Mouse (Mus musculus) E14TG2a.4 (cell line): ENCODE data around the gene Ndufb4.

Experiments used
- H3K27me3 ChIP-seq: 2 replicates; pipeline ENCODE4 v1.6.1; 2014; ENCODE audit warnings: low read length, control low read depth; ENCODE audit not compliant: insufficient read depth
- H3K36me3 ChIP-seq: 2 replicates; pipeline ENCODE4 v1.6.1; 2014; ENCODE audit warnings: low read length, control low read depth; ENCODE audit not compliant: insufficient read depth
- H3K4me1 ChIP-seq: replicated peaks from 2 replicates; pipeline ENCODE4 v1.6.1; 2014; ENCODE audit warnings: low read depth, low read length, control low read depth
- H3K4me3 ChIP-seq: replicated peaks from 2 replicates; pipeline ENCODE4 v1.5.1; 2014; ENCODE audit warnings: mild to moderate bottlenecking, low read length
- H3K9me3 ChIP-seq: 2 replicates; pipeline ENCODE4 v1.6.1; 2014; ENCODE audit warnings: low read length, control low read depth
- CTCF ChIP-seq: conservative IDR thresholded peaks from 2 replicates; pipeline ENCODE4 v1.5.1; 2014; ENCODE audit warnings: low read length
- NANOG ChIP-seq: IDR thresholded peaks from 2 replicates; pipeline ENCODE4 v1.6.1; 2014; ENCODE audit warnings: borderline replicate concordance, low read length, mixed read lengths
- POU5F1 ChIP-seq: IDR thresholded peaks from 2 replicates; pipeline ENCODE4 v1.6.1; 2014; ENCODE audit warnings: low read length, borderline replicate concordance

The Ndufb4 gene

DNA sequence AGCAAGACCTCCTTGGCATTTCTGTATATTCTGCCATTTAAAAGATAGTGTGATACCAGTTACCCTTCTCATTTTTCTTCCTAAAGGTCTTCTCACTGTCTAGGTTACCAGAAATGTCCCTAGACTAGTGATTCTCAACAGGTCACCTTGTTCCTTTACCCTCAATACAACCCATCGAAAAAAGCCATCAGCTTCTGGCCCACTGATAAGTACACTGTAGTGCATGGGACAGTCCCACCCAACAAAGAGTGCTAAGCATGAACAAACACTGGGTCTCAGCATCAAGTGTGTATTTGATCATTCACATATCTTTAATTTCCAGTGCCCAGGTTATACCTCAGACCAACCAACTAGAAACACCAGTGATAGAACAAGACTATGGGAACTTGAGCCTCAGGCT, 19.2 kb downstream of the Ndufb4 start:
- H3K4me3 ChIP-seq: no peak overlapping the region
- TF ChIP-seq NANOG: no peak
- TF ChIP-seq CTCF: no peak
- no peak for TF ChIP-seq POU5F1
- no peaks in the 10 kb centered on the region for H3K36me3 ChIP-seq
- no peaks in the 10 kb centered on the region for H3K9me3 ChIP-seq
- 0 out of 2 replicates have a peak, but pooled peaks cover 5% of the 10 kb centered on the region for H3K4me1 ChIP-seq
- H3K27me3 ChIP-seq: peaks cover 9% of the 10 kb centered on the region

DNA sequence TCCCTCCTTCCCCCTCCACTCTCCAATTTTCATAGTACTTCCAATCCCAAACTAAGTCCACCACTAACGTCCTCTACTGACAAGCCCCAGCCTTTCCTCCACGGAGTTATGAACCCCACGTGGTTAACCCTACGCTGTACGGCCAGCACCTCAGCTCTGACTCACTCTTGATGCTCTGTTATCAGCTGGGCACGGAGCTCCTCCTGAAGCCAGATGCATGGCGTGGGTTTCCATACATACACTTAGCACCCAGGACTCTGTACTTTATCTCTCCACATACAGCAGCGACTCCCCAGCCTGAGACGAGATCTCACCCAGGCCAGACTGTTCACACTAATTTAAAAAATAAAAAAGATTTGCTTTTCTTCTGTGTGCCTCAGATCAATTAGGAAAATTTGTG, 19.7 kb downstream of the Ndufb4 start:
- Histone ChIP-seq H3K4me1 (0 out of 2 replicates have a peak, but pooled peaks cover 5% of the 10 kb centered on the region), H3K4me3 (no peak overlapping the region), H3K27me3 (peaks cover 4% of the 10 kb centered on the region), H3K9me3 (no peaks in the 10 kb centered on the region), H3K36me3 (no peaks in the 10 kb centered on the region)
- no peak for TF ChIP-seq NANOG
- no peak for TF ChIP-seq POU5F1
- TF ChIP-seq CTCF: no peak

DNA sequence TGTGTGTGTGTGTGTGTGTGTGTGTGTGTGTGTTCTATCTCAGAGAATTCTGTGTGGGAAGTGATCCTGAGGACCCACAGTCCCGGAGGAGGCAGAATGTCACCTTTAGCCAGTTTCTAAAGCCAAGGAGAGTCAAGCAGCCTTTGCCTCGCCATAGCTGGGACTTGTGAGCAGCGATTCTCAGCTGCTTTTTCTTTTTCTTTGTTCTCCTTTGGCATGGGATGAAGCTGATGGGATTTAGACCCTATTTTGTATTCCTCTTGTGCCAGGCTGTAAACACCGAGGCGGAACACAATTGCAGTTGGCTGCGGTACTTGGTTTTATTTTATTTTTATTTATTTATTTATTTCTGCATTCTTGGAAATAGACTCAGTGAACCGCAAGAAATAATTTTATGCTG, 25.2 kb downstream of the Ndufb4 start:
- TF ChIP-seq CTCF: no peak
- TF ChIP-seq NANOG: no peak
- TF ChIP-seq POU5F1: no peak
- H3K9me3 ChIP-seq: peaks cover 6% of the 10 kb centered on the region; the same call in 1 of the 2 replicates
- no peaks in the 10 kb centered on the region for H3K36me3 ChIP-seq
- H3K27me3 ChIP-seq: peaks cover 4% of the 10 kb centered on the region
- no peak overlapping the region for H3K4me3 ChIP-seq
- 0 out of 2 replicates have a peak, but pooled peaks cover under 1% of the 10 kb centered on the region for H3K4me1 ChIP-seq

DNA sequence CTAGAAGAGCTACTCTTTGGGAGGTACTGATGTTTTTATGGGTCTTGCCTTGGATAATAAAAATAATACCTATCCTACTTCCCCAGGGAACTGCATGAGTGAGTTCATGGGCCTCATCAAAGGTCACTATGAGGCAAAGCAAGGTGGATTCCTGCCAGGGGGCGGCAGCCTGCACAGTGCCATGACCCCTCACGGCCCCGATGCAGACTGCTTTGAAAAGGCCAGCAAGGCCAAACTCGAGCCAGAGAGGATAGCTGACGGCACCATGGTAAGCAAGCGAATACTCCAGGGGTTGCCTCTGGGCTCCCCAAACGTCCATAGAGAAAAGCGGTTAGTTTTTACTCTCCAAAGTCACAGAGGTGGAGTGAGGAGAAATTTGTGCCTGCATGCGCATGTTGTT, 25.9 kb downstream of the Ndufb4 start:
- no peaks in the 10 kb centered on the region for H3K4me1 ChIP-seq
- H3K9me3 ChIP-seq: peaks cover 6% of the 10 kb centered on the region; the same call in 1 of the 2 replicates
- H3K27me3 ChIP-seq: no peaks in the 10 kb centered on the region
- TF ChIP-seq NANOG (no peak), POU5F1 (no peak), CTCF (no peak)
- H3K4me3 ChIP-seq: no peak overlapping the region
- H3K36me3 ChIP-seq: no peaks in the 10 kb centered on the region

DNA sequence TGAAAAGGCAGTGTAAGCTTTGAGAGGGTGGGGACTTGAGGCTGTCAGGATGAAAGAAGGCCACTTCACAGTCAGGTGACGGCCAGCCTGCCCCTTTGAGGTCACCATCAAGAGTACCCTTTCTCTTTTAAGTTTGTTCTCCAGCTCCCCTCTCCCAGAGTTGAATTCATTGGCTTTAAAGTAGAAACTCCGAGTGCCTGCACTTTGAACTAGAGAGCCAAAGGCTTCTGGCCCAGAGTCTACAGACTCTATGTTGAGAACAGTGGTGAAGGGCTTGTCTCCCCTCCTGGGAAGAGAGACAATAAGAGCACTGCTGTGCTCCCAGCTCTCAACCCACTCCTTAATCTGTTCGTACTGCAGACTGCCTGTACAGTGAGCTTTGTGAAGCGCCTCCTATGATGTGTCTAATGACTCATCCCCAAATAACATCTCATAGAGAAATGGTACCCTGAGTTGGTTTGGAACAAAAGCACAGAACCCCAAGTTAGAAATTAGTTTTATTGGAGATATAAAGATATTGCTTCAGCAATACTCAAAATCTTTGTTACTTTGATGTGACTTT, 27.8 kb downstream of the Ndufb4 start:
- no peak overlapping the region for H3K4me3 ChIP-seq
- H3K27me3 ChIP-seq: no peaks in the 10 kb centered on the region
- H3K36me3 ChIP-seq: no peaks in the 10 kb centered on the region
- no peaks in the 10 kb centered on the region for H3K4me1 ChIP-seq
- peaks cover 6% of the 10 kb centered on the region; the same call in 1 of the 2 replicates for H3K9me3 ChIP-seq
- no peak for TF ChIP-seq NANOG
- TF ChIP-seq CTCF: no peak
- no peak for TF ChIP-seq POU5F1

DNA sequence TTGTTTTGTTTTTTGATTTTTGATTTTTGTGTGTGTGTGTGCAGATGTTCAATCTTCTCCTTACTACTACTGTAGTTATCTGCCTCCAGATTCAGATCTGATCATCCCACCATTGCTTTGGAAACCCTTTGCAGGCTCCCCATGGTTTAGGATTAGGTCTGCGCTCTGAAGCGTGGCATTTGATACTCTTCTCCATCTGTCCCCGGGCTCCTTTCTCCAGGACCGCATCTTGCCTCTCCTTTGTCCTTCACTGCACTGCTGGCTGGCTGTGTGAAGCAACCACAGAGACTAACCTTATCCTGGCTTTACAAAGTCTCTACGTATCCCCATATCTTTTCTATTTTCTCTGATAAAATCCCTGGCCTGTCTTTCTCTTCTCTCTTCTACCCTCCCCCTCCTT, 31.3 kb downstream of the Ndufb4 start:
- TF ChIP-seq POU5F1 (no peak), CTCF (no peak), NANOG (no peak)
- Histone ChIP-seq H3K27me3 (no peaks in the 10 kb centered on the region), H3K9me3 (peaks cover 6% of the 10 kb centered on the region; the same call in 1 of the 2 replicates), H3K36me3 (no peaks in the 10 kb centered on the region), H3K4me1 (no peaks in the 10 kb centered on the region), H3K4me3 (no peak overlapping the region)

DNA sequence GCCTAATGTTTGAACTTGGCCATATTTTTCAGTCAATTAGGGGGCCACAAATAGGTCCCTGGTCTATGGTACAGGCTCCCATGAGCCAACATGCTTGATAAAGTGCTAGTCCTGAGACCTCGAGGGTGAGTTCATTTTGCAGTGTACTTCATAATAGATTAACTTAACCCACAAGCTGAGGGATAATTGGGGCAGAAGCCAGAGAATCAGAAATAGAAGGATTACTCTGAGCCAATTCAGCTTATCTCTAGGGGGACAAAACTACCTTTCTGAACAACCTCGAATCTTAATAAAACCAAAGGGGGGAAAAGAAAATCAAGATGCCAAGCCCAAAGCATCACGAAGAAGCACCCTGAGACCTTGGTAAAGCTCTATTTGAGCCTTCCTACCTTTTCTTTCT, 31.9 kb downstream of the Ndufb4 start:
- TF ChIP-seq POU5F1: no peak
- TF ChIP-seq CTCF: no peak
- no peak for TF ChIP-seq NANOG
- no peak overlapping the region for H3K4me3 ChIP-seq
- no peaks in the 10 kb centered on the region for H3K4me1 ChIP-seq
- peaks cover 6% of the 10 kb centered on the region; the same call in 1 of the 2 replicates for H3K9me3 ChIP-seq
- H3K27me3 ChIP-seq: no peaks in the 10 kb centered on the region
- H3K36me3 ChIP-seq: no peaks in the 10 kb centered on the region

- H3K9me3 ChIP-seq: no peaks in the 10 kb centered on the region
- no peak for TF ChIP-seq NANOG
- no peak for TF ChIP-seq CTCF
Measured at GRCm38 (mm10) chr16:37617695-37618094, 36.6 kb downstream of the Ndufb4 start.

DNA sequence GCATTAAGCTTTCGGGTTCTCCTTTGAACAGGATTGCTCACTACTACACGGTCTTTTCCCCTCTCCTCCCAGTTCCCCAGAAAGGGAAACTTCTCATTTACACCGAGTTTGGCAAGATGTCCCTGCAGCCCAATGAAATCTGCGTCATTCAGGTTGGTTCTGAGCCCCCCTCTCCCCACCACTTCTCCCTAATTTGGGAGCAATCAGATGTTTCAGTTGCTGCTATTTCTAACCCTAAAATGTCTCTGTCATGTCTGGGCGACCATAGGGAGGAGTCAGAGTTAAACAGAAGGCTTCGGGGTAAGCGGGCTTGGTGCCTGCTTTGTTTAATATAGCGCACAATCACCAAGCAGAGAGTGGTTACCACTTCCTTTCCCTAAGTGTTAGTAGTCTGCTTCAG, 38.1 kb downstream of the Ndufb4 start:
- no peaks in the 10 kb centered on the region for H3K9me3 ChIP-seq
- peaks cover 8% of the 10 kb centered on the region; the same call in 1 of the 2 replicates for H3K4me1 ChIP-seq
- no peak for TF ChIP-seq NANOG
- TF ChIP-seq CTCF: no peak
- TF ChIP-seq POU5F1: no peak
- H3K36me3 ChIP-seq: no peaks in the 10 kb centered on the region
- H3K27me3 ChIP-seq: no peaks in the 10 kb centered on the region
- no peak overlapping the region for H3K4me3 ChIP-seq

More at GRCm38 (mm10) chr16:37617695-37618094, 36.6 kb downstream of the Ndufb4 start:
- Histone ChIP-seq H3K27me3 (no peaks in the 10 kb centered on the region), H3K4me1 (peaks cover 8% of the 10 kb centered on the region; the same call in 1 of the 2 replicates), H3K36me3 (no peaks in the 10 kb centered on the region), H3K4me3 (no peak overlapping the region)
